Mouse (Mus musculus): Measurements from ENCODE around the gene Pih1d1. TPM values are rescaled to one million over a fixed set of nuclear protein-coding genes. Genes with fewer than 3 reads are reported as not detected.

Pih1d1 gene
- polyA plus RNA-seq, 3 experiments from 2014 or later = 42.9 to 50.6 (median 50.5) TPM

- no peak for ATAC-seq
Measured at GRCm38 (mm10) chr7:45195341-45196175, 41.5 kb downstream of the Pih1d1 start.

GRCm38 (mm10) chr7:45196176-45196535, 42.1 kb downstream of the Pih1d1 start:
- no peak for ATAC-seq

- no peak for ATAC-seq
Measured at GRCm38 (mm10) chr7:45196994-45197393, 42.9 kb downstream of the Pih1d1 start.

- ATAC-seq = peak; percentile 60
Measured at GRCm38 (mm10) chr7:45198435-45198834, 44.3 kb downstream of the Pih1d1 start.

- no peak for ATAC-seq
Measured at GRCm38 (mm10) chr7:45198961-45199360, 44.9 kb downstream of the Pih1d1 start.

- ATAC-seq = no peak
Measured at GRCm38 (mm10) chr7:45202654-45203053, 48.6 kb downstream of the Pih1d1 start.

- ATAC-seq = peak; percentile 90
Measured at GRCm38 (mm10) chr7:45204380-45205143, 50.5 kb downstream of the Pih1d1 start, which contains the start of gene Ccdc155. TSS of gene Ccdc155 (minus strand) at chr7:45204892.

- no peak for ATAC-seq
Measured at GRCm38 (mm10) chr7:45208260-45208659, 54.2 kb downstream of the Pih1d1 start.

Other genes starting within 250 kb of the Pih1d1 start
- 10 to 100 TPM in 1 of 3 experiments, 1 to 10 TPM in 2; 6.1 to 12.1 (median 7.1) TPM for gene Ap2a1, start 224.8 kb upstream of the Pih1d1 start, polyA plus RNA-seq (2017; shearing (Covaris generic))
- gene Tsks, start 211.1 kb upstream of the Pih1d1 start, polyA plus RNA-seq (2017; shearing (Covaris generic)) = not detected
- 1 to 10 TPM in 2 of 3 experiments, under 1 TPM in 1; 0.23 to 1.9 (median 1.5) TPM for gene Cpt1c, start 179.5 kb upstream of the Pih1d1 start, polyA plus RNA-seq (2017; shearing (Covaris generic))
- 10 to 100 TPM; 37.3 to 84.6 (median 70.6) TPM for gene Prmt1, start 167.7 kb upstream of the Pih1d1 start, polyA plus RNA-seq (2017; shearing (Covaris generic))
- gene Irf3, start 156.7 kb upstream of the Pih1d1 start, polyA plus RNA-seq (2017; shearing (Covaris generic)) = 100 to 1,000 TPM in 2 of 3 experiments, 10 to 100 TPM in 1; 83.6 to 119 (median 115) TPM
- 10 to 100 TPM; 21.0 to 29.3 (median 26.6) TPM for gene Bcl2l12, start 155.6 kb upstream of the Pih1d1 start, polyA plus RNA-seq (2017; shearing (Covaris generic))
- gene Scaf1, start 137.9 kb upstream of the Pih1d1 start, polyA plus RNA-seq (2017; shearing (Covaris generic)) = 1 to 10 TPM; 7.4 to 8.9 (median 8.7) TPM
- 1 to 10 TPM; 3.2 to 6.5 (median 5.1) TPM for gene Rras, start 136.3 kb upstream of the Pih1d1 start, polyA plus RNA-seq (2017; shearing (Covaris generic))
- gene Prr12, start 101.4 kb upstream of the Pih1d1 start, polyA plus RNA-seq (2017; shearing (Covaris generic)) = 10 to 100 TPM in 1 of 3 experiments, 1 to 10 TPM in 2; 5.0 to 12.9 (median 9.8) TPM
- gene Nosip, start 91.9 kb upstream of the Pih1d1 start, polyA plus RNA-seq (2017; shearing (Covaris generic)) = 100 to 1,000 TPM; 129 to 164 (median 158) TPM
- 1 to 10 TPM; 2.0 to 2.3 (median 2.1) TPM for gene Prrg2, start 91.6 kb upstream of the Pih1d1 start, polyA plus RNA-seq (2017; shearing (Covaris generic))
- gene Rcn3, start 62.1 kb upstream of the Pih1d1 start, polyA plus RNA-seq (2017; shearing (Covaris generic)) = 1 to 10 TPM; 1.7 to 6.5 (median 5.7) TPM
- 1 to 10 TPM in 2 of 3 experiments, under 1 TPM in 1; 0.81 to 3.0 (median 1.8) TPM for gene Fcgrt, start 50.5 kb upstream of the Pih1d1 start, polyA plus RNA-seq (2017; shearing (Covaris generic))
- gene Rps11, start 29.9 kb upstream of the Pih1d1 start, polyA plus RNA-seq (2017; shearing (Covaris generic)) = 1,000 to 10,000 TPM; 3,557 to 4,924 (median 4,468) TPM
- gene Rpl13a, start 25.5 kb upstream of the Pih1d1 start, polyA plus RNA-seq (2017; shearing (Covaris generic)) = 1,000 to 10,000 TPM; 6,216 to 8,178 (median 7,568) TPM
- 1 to 10 TPM; 1.4 to 2.4 (median 1.6) TPM for gene Gm45713, start 18.1 kb upstream of the Pih1d1 start, polyA plus RNA-seq (2017; shearing (Covaris generic))
- 100 to 1,000 TPM in 1 of 3 experiments, 10 to 100 TPM in 2; 70.2 to 108 (median 97.6) TPM for gene Flt3l, start 17.9 kb upstream of the Pih1d1 start, polyA plus RNA-seq (2017; shearing (Covaris generic))
- 10 to 100 TPM; 15.2 to 32.1 (median 26.6) TPM for gene Aldh16a1, start 281 bp downstream of the Pih1d1 start, polyA plus RNA-seq (2017; shearing (Covaris generic))
- gene Slc17a7, start 9.6 kb downstream of the Pih1d1 start, polyA plus RNA-seq (2017; shearing (Covaris generic)) = under 1 TPM in 1 of 3 experiments, not detected in 2; 0.16 TPM
- not detected for gene Gfy, start 25.3 kb downstream of the Pih1d1 start, polyA plus RNA-seq (2017; shearing (Covaris generic))
- gene Pth2, start 26.7 kb downstream of the Pih1d1 start, polyA plus RNA-seq (2017; shearing (Covaris generic)) = not detected
- gene Ccdc155, start 50.6 kb downstream of the Pih1d1 start, polyA plus RNA-seq (2017; shearing (Covaris generic)) = under 1 TPM in 1 of 3 experiments, not detected in 2; 0.24 TPM
- gene Dkkl1, start 57.8 kb downstream of the Pih1d1 start, polyA plus RNA-seq (2017; shearing (Covaris generic)) = 10 to 100 TPM; 17.5 to 50.4 (median 28.3) TPM
- gene Tead2, start 61.5 kb downstream of the Pih1d1 start, polyA plus RNA-seq (2017; shearing (Covaris generic)) = 1 to 10 TPM; 2.0 to 4.2 (median 3.2) TPM
- 100 to 1,000 TPM; 390 to 554 (median 476) TPM for gene Cd37, start 84.8 kb downstream of the Pih1d1 start, polyA plus RNA-seq (2017; shearing (Covaris generic))
- gene Slc6a16, start 86.8 kb downstream of the Pih1d1 start, polyA plus RNA-seq (2017; shearing (Covaris generic)) = not detected
- gene Slc6a21, start 123.2 kb downstream of the Pih1d1 start, polyA plus RNA-seq (2017; shearing (Covaris generic)) = under 1 TPM in 1 of 3 experiments, not detected in 2; 0.50 TPM
- gene Trpm4, start 179.5 kb downstream of the Pih1d1 start, polyA plus RNA-seq (2017; shearing (Covaris generic)) = 10 to 100 TPM; 17.2 to 21.7 (median 19.3) TPM
- not detected for gene Hrc, start 181.0 kb downstream of the Pih1d1 start, polyA plus RNA-seq (2017; shearing (Covaris generic))
- gene Ppfia3, start 212.7 kb downstream of the Pih1d1 start, polyA plus RNA-seq (2017; shearing (Covaris generic)) = under 1 TPM in 2 of 3 experiments, not detected in 1; 0.19 to 0.60 TPM
- not detected for gene Lin7b, start 216.3 kb downstream of the Pih1d1 start, polyA plus RNA-seq (2017; shearing (Covaris generic))
- 100 to 1,000 TPM in 1 of 3 experiments, 10 to 100 TPM in 2; 72.4 to 131 (median 77.7) TPM for gene Snrnp70, start 241.4 kb downstream of the Pih1d1 start, polyA plus RNA-seq (2017; shearing (Covaris generic))